Mouse (Mus musculus): ENCODE results near the gene Gm49321.

Gm49321 gene

GRCm38 (mm10) chr12:74014739-74015270 lies 77.4 kb downstream of the Gm49321 start:
- DNase-seq (ENCODE audit: low spot score) = peak; percentile 30

- no peak for DNase-seq (ENCODE audit: low spot score)
Measured at GRCm38 (mm10) chr12:74015491-74015890, 78.0 kb downstream of the Gm49321 start.
